Mouse (Mus musculus) stomach, embryonic 14.5 days (tissue): Measurements from ENCODE around the gene Rgl1. TPM values are rescaled to one million over a fixed set of nuclear protein-coding genes. Genes with fewer than 3 reads are reported as not detected.

Source experiments
- ATAC-seq: fragments of 200-750 bp; cut with Nextera tagmentation; 2 replicates; pipeline ENCODE4 v1.8.0; 2017; ENCODE audit warnings: low read depth, moderate TSS enrichment; ENCODE audit not compliant: insufficient number of reproducible peaks, insufficient read depth, low FRiP score
- H3K27ac ChIP-seq: fragments of 300-500 bp; sonication (generic); 2 replicates; pipeline ENCODE4 v1.5.1; 2014; ENCODE audit warnings: mild to moderate bottlenecking, low read length, moderate library complexity, mixed read lengths
- H3K27me3 ChIP-seq: fragments of 300-500 bp; sonication (generic); 2 replicates; pipeline ENCODE4 v1.6.1; 2014; ENCODE audit warnings: low read length, control low read depth, mixed read lengths; ENCODE audit not compliant: control insufficient read depth, insufficient read depth
- H3K36me3 ChIP-seq: fragments of 300-500 bp; sonication (generic); 2 replicates; pipeline ENCODE4 v1.6.1; 2014; ENCODE audit warnings: mild to moderate bottlenecking, control low read depth, low read length, moderate library complexity, mixed read lengths; ENCODE audit not compliant: control insufficient read depth, insufficient read depth
- H3K4me1 ChIP-seq: fragments of 300-500 bp; sonication (generic); 2 replicates; pipeline ENCODE4 v1.6.1; 2014; ENCODE audit warnings: low read length, control low read depth, mixed read lengths; ENCODE audit not compliant: control insufficient read depth, insufficient read depth
- H3K4me2 ChIP-seq: fragments of 300-500 bp; sonication (generic); replicated peaks from 2 replicates; pipeline ENCODE4 v1.6.1; 2014; ENCODE audit warnings: low read depth, low read length, control low read depth
- H3K4me3 ChIP-seq: fragments of 300-500 bp; sonication (generic); 2 replicates; pipeline ENCODE4 v1.5.1; 2014; ENCODE audit warnings: low read depth, low read length, control low read depth
- H3K9ac ChIP-seq: fragments of 300-500 bp; sonication (generic); replicated peaks from 2 replicates; pipeline ENCODE4 v1.6.1; 2014; ENCODE audit warnings: low read depth, mild to moderate bottlenecking, control low read depth, low read length, moderate library complexity, mixed read lengths
- H3K9me3 ChIP-seq: fragments of 300-500 bp; sonication (generic); 2 replicates; pipeline ENCODE4 v1.6.1; 2016; ENCODE audit warnings: low read depth, low read length, control low read depth; ENCODE audit not compliant: control insufficient read depth
- WGBS: fragments of 180-500 bp; shearing (Covaris S2); extraction: QIAGEN DNeasy Blood & Tissue Kit; methylation state at CpG from one replicate; pipeline ENCODE4 v1.1.7; 2014; 5-methylcytosine and 5-hydroxymethylcytosine counted together
- polyA plus RNA-seq: library from polyadenylated mRNA; unstranded; fragments of >200 nt; fragmentation: Nextera tagmentation; extraction: Ambion mirVana; gene quantifications from 2 replicates; pipeline ENCODE4 v1.2.1, GENCODE M21; 2014

The Rgl1 gene
- polyA plus RNA-seq, 1 experiment from 2014 or later, result 61.2 TPM

DNA sequence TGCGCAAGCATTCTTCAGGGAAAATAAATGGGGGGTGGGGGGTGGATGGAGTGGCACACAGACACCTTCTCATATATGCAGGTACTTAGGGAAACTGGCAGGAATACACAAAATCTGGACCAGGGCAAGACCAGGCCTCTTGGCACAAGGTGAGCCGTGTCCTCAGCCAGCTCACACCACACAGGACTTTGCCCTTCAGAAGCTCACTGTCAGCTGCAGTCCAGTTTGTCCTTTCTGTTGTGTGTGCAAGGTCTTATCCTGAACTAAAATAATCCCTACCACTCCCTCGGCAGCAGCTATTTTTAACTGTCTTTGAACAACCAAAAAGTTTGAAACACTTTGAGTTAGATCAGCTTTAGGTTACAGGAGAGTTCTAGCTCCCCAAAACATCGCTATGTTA, 227.3 kb downstream of the Rgl1 start:
- H3K27me3 ChIP-seq, result no peaks in the 10 kb centered on the region
- peaks cover 27% of the 10 kb centered on the region for H3K36me3 ChIP-seq
- no peak overlapping the region for H3K27ac ChIP-seq
- H3K4me2 ChIP-seq, result no peak overlapping the region
- H3K4me3 ChIP-seq, result no peak overlapping the region
- 81% methylated on average over 4 of the region's 4 CpGs for WGBS
- H3K4me1 ChIP-seq, result 0 out of 2 replicates have a peak, but pooled peaks cover 5% of the 10 kb centered on the region
- ATAC-seq, result no peak
- no peak overlapping the region for H3K9ac ChIP-seq
- no peaks in the 10 kb centered on the region for H3K9me3 ChIP-seq

DNA sequence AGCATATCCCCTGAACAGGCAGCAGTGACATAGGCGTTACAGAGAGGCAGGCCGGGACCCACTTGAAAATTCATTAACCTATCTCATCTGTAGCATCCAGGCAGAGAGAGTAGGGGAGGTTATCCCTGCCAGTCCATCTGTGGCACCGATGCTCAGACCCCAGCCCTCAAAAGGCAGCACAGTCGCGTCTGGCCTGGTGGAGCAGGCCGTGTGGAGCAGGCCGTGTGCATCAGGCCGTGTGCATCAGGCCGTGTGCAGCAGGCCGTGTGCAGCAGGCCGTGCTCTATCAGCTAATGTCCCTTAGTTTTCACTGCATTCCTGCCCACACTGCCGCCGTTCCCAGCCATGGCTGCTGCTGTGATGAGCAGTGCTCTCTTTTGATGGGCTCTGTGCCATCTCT, 229.0 kb downstream of the Rgl1 start:
- Histone ChIP-seq H3K4me3 (no peak overlapping the region), H3K27ac (no peak overlapping the region), H3K4me1 (0 out of 2 replicates have a peak, but pooled peaks cover 3% of the 10 kb centered on the region), H3K27me3 (no peaks in the 10 kb centered on the region), H3K9ac (no peak overlapping the region), H3K4me2 (no peak overlapping the region), H3K36me3 (peaks cover 25% of the 10 kb centered on the region), H3K9me3 (no peaks in the 10 kb centered on the region)
- ATAC-seq, result no peak
- 89% methylated on average over 13 of the region's 13 CpGs for WGBS

GRCm38 (mm10) chr1:152536416-152537018, 229.6 kb downstream of the Rgl1 start:
- 0 out of 2 replicates have a peak, but pooled peaks cover 3% of the 10 kb centered on the region for H3K4me1 ChIP-seq
- 47% methylated on average over 16 of the region's 16 CpGs for WGBS
- no peak overlapping the region for H3K9ac ChIP-seq
- no peak for ATAC-seq
- H3K4me3 ChIP-seq, result no peak overlapping the region
- no peak overlapping the region for H3K27ac ChIP-seq
- H3K4me2 ChIP-seq, result no peak overlapping the region
- H3K36me3 ChIP-seq, result peaks cover 21% of the 10 kb centered on the region
- no peaks in the 10 kb centered on the region for H3K27me3 ChIP-seq
- H3K9me3 ChIP-seq, result no peaks in the 10 kb centered on the region

DNA sequence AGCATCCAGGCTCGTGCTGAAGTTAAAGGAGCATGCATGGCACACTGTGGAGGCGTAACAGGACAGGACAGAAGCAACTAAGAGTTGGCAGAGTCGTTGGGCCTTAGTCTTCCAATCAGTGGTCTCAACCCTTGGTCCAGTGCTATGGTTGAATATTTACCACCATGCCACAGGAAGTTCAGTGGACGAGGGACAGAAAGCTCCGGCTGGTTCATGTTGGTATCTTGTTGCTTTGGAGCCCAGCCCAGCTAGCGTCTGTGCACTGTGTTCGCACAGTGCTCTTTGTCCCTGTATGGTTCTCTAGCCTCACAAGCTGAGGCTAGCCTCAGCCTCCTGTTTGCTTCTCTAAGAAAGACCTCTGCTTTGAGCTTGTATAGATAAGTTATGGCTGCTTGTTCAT, 231.6 kb downstream of the Rgl1 start:
- H3K27me3 ChIP-seq, result no peaks in the 10 kb centered on the region
- H3K4me3 ChIP-seq, result no peak overlapping the region
- H3K4me2 ChIP-seq, result no peak overlapping the region
- 0 out of 2 replicates have a peak, but pooled peaks cover 3% of the 10 kb centered on the region for H3K4me1 ChIP-seq
- H3K36me3 ChIP-seq, result peaks cover 24% of the 10 kb centered on the region
- H3K9me3 ChIP-seq, result no peaks in the 10 kb centered on the region
- H3K27ac ChIP-seq, result peak overlapping the region; percentile 58; the same call in 1 of the 2 replicates
- 65% methylated on average over 7 of the region's 7 CpGs for WGBS
- H3K9ac ChIP-seq, result no peak overlapping the region
- ATAC-seq, result no peak

- WGBS, result 51% methylated on average over 15 of the region's 15 CpGs
- Histone ChIP-seq H3K4me2 (no peak overlapping the region), H3K4me3 (no peak overlapping the region), H3K4me1 (0 out of 2 replicates have a peak, but pooled peaks cover 3% of the 10 kb centered on the region), H3K9me3 (no peaks in the 10 kb centered on the region), H3K9ac (no peak overlapping the region), H3K27ac (no peak overlapping the region), H3K27me3 (no peaks in the 10 kb centered on the region), H3K36me3 (peaks cover 15% of the 10 kb centered on the region)
- no peak for ATAC-seq
Measured at GRCm38 (mm10) chr1:152531498-152531897, 234.7 kb downstream of the Rgl1 start.

GRCm38 (mm10) chr1:152528778-152529177, 237.4 kb downstream of the Rgl1 start:
- H3K36me3 ChIP-seq, result peaks cover 28% of the 10 kb centered on the region
- WGBS, result 78% methylated on average over 3 of the region's 3 CpGs

DNA sequence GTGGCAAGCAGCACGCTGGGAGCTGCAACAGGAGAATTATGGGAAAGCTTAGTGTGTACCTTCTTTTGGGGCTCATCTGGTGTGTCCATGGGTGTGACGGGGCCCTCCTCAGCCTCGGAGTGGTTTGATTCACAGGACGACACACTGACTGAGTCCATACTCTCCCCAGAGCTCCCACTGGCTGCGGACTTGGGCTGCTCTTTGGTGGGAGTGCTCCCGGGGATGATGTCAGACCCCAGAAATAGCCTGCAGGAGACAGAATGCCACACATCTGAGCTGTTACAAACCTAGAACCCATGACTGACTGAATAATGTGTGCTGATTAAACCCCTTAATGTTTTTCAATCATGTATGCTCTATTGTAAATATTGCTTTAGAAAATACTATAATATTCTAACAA, 237.9 kb downstream of the Rgl1 start:
- no peaks in the 10 kb centered on the region for H3K9me3 ChIP-seq
- ATAC-seq, result no peak
- 85% methylated on average over 6 of the region's 6 CpGs for WGBS
- 0 out of 2 replicates have a peak, but pooled peaks cover 3% of the 10 kb centered on the region for H3K4me1 ChIP-seq
- no peaks in the 10 kb centered on the region for H3K27me3 ChIP-seq
- H3K4me3 ChIP-seq, result no peak overlapping the region
- no peak overlapping the region for H3K9ac ChIP-seq
- no peak overlapping the region for H3K27ac ChIP-seq
- H3K4me2 ChIP-seq, result no peak overlapping the region
- peaks cover 28% of the 10 kb centered on the region for H3K36me3 ChIP-seq

More at GRCm38 (mm10) chr1:152528778-152529177, 237.4 kb downstream of the Rgl1 start:
- no peak for ATAC-seq
- 0 out of 2 replicates have a peak, but pooled peaks cover 3% of the 10 kb centered on the region for H3K4me1 ChIP-seq
- no peaks in the 10 kb centered on the region for H3K27me3 ChIP-seq
- no peak overlapping the region for H3K4me2 ChIP-seq
- no peak overlapping the region for H3K9ac ChIP-seq
- no peak overlapping the region for H3K4me3 ChIP-seq
- no peak overlapping the region for H3K27ac ChIP-seq
- H3K9me3 ChIP-seq, result no peaks in the 10 kb centered on the region

DNA sequence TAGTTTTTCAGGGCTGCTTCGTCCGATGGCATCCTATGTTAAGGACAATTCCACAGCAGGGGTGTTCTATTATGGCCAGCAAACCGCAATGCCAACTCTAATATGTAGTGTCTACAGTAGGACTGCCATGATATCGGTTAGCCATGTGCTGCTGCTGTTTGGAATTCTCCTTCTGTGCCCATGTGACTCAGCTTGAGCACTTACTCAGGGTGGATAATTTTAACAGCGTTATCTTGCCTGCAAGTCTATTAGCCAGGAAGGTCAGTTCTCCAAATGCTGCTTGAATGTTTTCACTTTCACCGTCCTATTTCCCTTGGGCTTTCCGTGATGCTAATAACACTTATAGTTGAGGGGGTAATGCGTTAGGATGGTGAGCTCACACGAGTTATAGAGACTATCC, 240.0 kb downstream of the Rgl1 start:
- no peak overlapping the region for H3K27ac ChIP-seq
- no peak overlapping the region for H3K4me3 ChIP-seq
- no peaks in the 10 kb centered on the region for H3K27me3 ChIP-seq
- 0 out of 2 replicates have a peak, but pooled peaks cover 3% of the 10 kb centered on the region for H3K4me1 ChIP-seq
- no peak overlapping the region for H3K4me2 ChIP-seq
- H3K9me3 ChIP-seq, result no peaks in the 10 kb centered on the region
- no peak overlapping the region for H3K9ac ChIP-seq
- peaks cover 28% of the 10 kb centered on the region for H3K36me3 ChIP-seq
- WGBS, result 77% methylated on average over 9 of the region's 9 CpGs
- no peak for ATAC-seq
